Mouse (Mus musculus): ENCODE measurements around the gene Crybb1. TPM values are rescaled to one million over a fixed set of nuclear protein-coding genes. Genes with fewer than 3 reads are reported as not detected.

The Crybb1 gene
- polyA plus RNA-seq, 1 experiment: not detected

- Histone ChIP-seq H3K4me3 (ENCODE audit: low read depth, low read length) (no peak overlapping the region), H3K4me1 (ENCODE audit: control insufficient read depth, insufficient read depth, low read length) (no peaks in the 10 kb centered on the region), H3K9ac (ENCODE audit: low read depth, poor library complexity, severe bottlenecking) (no peak overlapping the region), H3K36me3 (ENCODE audit: control insufficient read depth, insufficient read depth, low read length, poor library complexity, severe bottlenecking) (peaks cover 9% of the 10 kb centered on the region; the same call in 1 of the 2 replicates), H3K27ac (ENCODE audit: insufficient read depth, low read length) (no peak overlapping the region), H3K27me3 (ENCODE audit: control insufficient read depth, insufficient read depth, low read length, poor library complexity, severe bottlenecking) (no peaks in the 10 kb centered on the region), H3K9me3 (replicated peaks; ENCODE audit: control insufficient read depth, insufficient read depth, low read length, poor library complexity, severe bottlenecking) (no peaks in the 10 kb centered on the region)
- no peak for TF ChIP-seq POLR2A (IDR thresholded peaks at IDR 0.05; ENCODE audit: insufficient read depth, low read length)
- no peak for TF ChIP-seq EP300 (IDR thresholded peaks at IDR 0.05; ENCODE audit: insufficient read depth, low read depth, low read length)
- no peak for TF ChIP-seq CTCF (IDR thresholded peaks at IDR 0.05; ENCODE audit: low read depth, low read length)
These were observed 61.7 kb downstream of the Crybb1 start for GRCm38 (mm10) chr5:112317328-112317727.

Other genes with a start within 250 kb of the Crybb1 start
- not detected in 2 replicates for gene Cryba4, start 3.3 kb upstream of the Crybb1 start, polyA plus RNA-seq (2011; ENCODE audit: insufficient read depth, insufficient read length, low read depth, missing spikeins)
- 25.8 and 37.1 TPM in 2 replicates for gene Tpst2, start 20.9 kb downstream of the Crybb1 start, polyA plus RNA-seq (2011; ENCODE audit: insufficient read depth, insufficient read length, low read depth, missing spikeins)
- gene Tfip11, start 70.5 kb downstream of the Crybb1 start, polyA plus RNA-seq (2011; ENCODE audit: insufficient read depth, insufficient read length, low read depth, missing spikeins): 23.9 and 24.8 TPM in 2 replicates
- 19.1 TPM in 2 replicates for gene Srrd, start 87.2 kb downstream of the Crybb1 start, polyA plus RNA-seq (2011; ENCODE audit: insufficient read depth, insufficient read length, low read depth, missing spikeins)
- 17.3 and 19.1 TPM in 2 replicates for gene Hps4, start 87.3 kb downstream of the Crybb1 start, polyA plus RNA-seq (2011; ENCODE audit: insufficient read depth, insufficient read length, low read depth, missing spikeins)
- gene Gm6583, start 100.2 kb downstream of the Crybb1 start, polyA plus RNA-seq (2011; ENCODE audit: insufficient read depth, insufficient read length, low read depth, missing spikeins): not detected in 2 replicates
- gene Asphd2, start 139.1 kb downstream of the Crybb1 start, polyA plus RNA-seq (2011; ENCODE audit: insufficient read depth, insufficient read length, low read depth, missing spikeins): 6.7 and 7.2 TPM in 2 replicates
- not detected in 2 replicates for gene Gm6588, start 193.6 kb downstream of the Crybb1 start, polyA plus RNA-seq (2011; ENCODE audit: insufficient read depth, insufficient read length, low read depth, missing spikeins)